Mouse (Mus musculus) liver, embryonic 13.5 days (tissue): Measurements from ENCODE around the gene Gps1. TPM values are rescaled to one million over a fixed set of nuclear protein-coding genes. Genes with fewer than 3 reads are reported as not detected.
A peak's percentile ranks its signal among the peaks of the same experiment; 100 is the strongest.
"Not testable (repeated sequence)": the region's sequence is repeated elsewhere in the genome, so short reads cannot be mapped to it uniquely, and the experiment has no call there.

Source experiments
- ATAC-seq: fragments of 200-750 bp; cut with Nextera tagmentation; 2 replicates; pipeline ENCODE4 v1.8.0; 2017; ENCODE audit warnings: low read depth, mild to moderate bottlenecking, moderate number of reproducible peaks, moderate library complexity
- DNase-seq: peaks from one replicate; pipeline ENCODE4 v3.0.0; 2022
- H3K27ac ChIP-seq: fragments of 300-500 bp; sonication (generic); 2 replicates; pipeline ENCODE4 v1.5.1; 2015; ENCODE audit warnings: moderate library complexity, mild to moderate bottlenecking, inconsistent platforms
- H3K27me3 ChIP-seq: fragments of 300-500 bp; sonication (generic); 2 replicates; pipeline ENCODE4 v1.6.1; 2015; ENCODE audit warnings: mild to moderate bottlenecking, inconsistent platforms
- H3K36me3 ChIP-seq: fragments of 300-500 bp; sonication (generic); 2 replicates; pipeline ENCODE4 v1.6.1; 2015; ENCODE audit warnings: mild to moderate bottlenecking, inconsistent platforms
- H3K4me1 ChIP-seq: fragments of 300-500 bp; sonication (generic); replicated peaks from 2 replicates; pipeline ENCODE4 v1.6.1; 2015; ENCODE audit warnings: inconsistent platforms
- H3K4me2 ChIP-seq: fragments of 300-500 bp; sonication (generic); 2 replicates; pipeline ENCODE4 v1.6.1; 2015; ENCODE audit warnings: inconsistent platforms, mild to moderate bottlenecking, moderate library complexity
- H3K4me3 ChIP-seq: fragments of 300-500 bp; sonication (generic); replicated peaks from 2 replicates; pipeline ENCODE4 v1.5.1; 2015; ENCODE audit warnings: mild to moderate bottlenecking, inconsistent platforms
- H3K9ac ChIP-seq: fragments of 300-500 bp; sonication (generic); 2 replicates; pipeline ENCODE4 v1.6.1; 2015; ENCODE audit warnings: mild to moderate bottlenecking, inconsistent platforms
- H3K9me3 ChIP-seq: fragments of 300-500 bp; sonication (generic); replicated peaks from 2 replicates; pipeline ENCODE4 v1.6.1; 2016; ENCODE audit warnings: inconsistent platforms
- WGBS: fragments of 180-500 bp; shearing (Covaris S2); methylation state at CpG from one replicate; pipeline ENCODE4 v1.1.7; 2015; ENCODE audit not compliant: insufficient replicate concordance; 5-methylcytosine and 5-hydroxymethylcytosine counted together
- polyA plus RNA-seq: library from polyadenylated mRNA; unstranded; fragments of >200 nt; fragmentation: Nextera tagmentation; extraction: Ambion mirVana; gene quantifications from 2 replicates; pipeline ENCODE4 v1.2.1, GENCODE M21; 2015

The Gps1 gene
- polyA plus RNA-seq, 1 experiment from 2014 or later, result 102 TPM

GRCm38 (mm10) chr11:120763121-120763999 is 20.7 kb upstream of the Gps1 start:
- H3K9ac ChIP-seq, H3K4me1 ChIP-seq, H3K36me3 ChIP-seq, DNase-seq, H3K4me2 ChIP-seq, H3K27ac ChIP-seq, H3K4me3 ChIP-seq: not testable (repeated sequence)
- H3K27me3 ChIP-seq, result peaks cover 30% of the 10 kb centered on the region
- peaks cover 14% of the 10 kb centered on the region for H3K9me3 ChIP-seq
- 0 out of 2 replicates have a peak, but pooled peaks have one; percentile 34 for ATAC-seq
- 11% methylated on average over 11 of the region's 23 CpGs for WGBS

- not testable (repeated sequence) for DNase-seq, H3K4me1 ChIP-seq, H3K36me3 ChIP-seq, H3K9me3 ChIP-seq, ATAC-seq, H3K27ac ChIP-seq, H3K4me2 ChIP-seq, H3K4me3 ChIP-seq, H3K9ac ChIP-seq
- H3K27me3 ChIP-seq, result peaks cover 21% of the 10 kb centered on the region
- 25% methylated on average over 4 of the region's 7 CpGs for WGBS
Measured at GRCm38 (mm10) chr11:120767023-120767422, 17.0 kb upstream of the Gps1 start.

GRCm38 (mm10) chr11:120768206-120768605 is 15.9 kb upstream of the Gps1 start:
- Histone ChIP-seq H3K4me2 (no peak overlapping the region), H3K27ac (no peak overlapping the region), H3K36me3 (no peaks in the 10 kb centered on the region), H3K4me1 (peaks cover 3% of the 10 kb centered on the region; the same call in 1 of the 2 replicates), H3K27me3 (peaks cover 11% of the 10 kb centered on the region), H3K9ac (no peak overlapping the region), H3K9me3 (no peaks in the 10 kb centered on the region), H3K4me3 (no peak overlapping the region)
- ATAC-seq (no peak), DNase-seq (no peak)
- 60% methylated on average over 1 of the region's 1 CpGs for WGBS

- ATAC-seq (no peak), DNase-seq (no peak)
- 68% methylated on average over 3 of the region's 3 CpGs for WGBS
- peaks cover 7% of the 10 kb centered on the region for H3K4me1 ChIP-seq
- H3K36me3 ChIP-seq, result no peaks in the 10 kb centered on the region
- H3K27me3 ChIP-seq, result 0 out of 2 replicates have a peak, but pooled peaks cover 4% of the 10 kb centered on the region
- H3K9ac ChIP-seq, result no peak overlapping the region
- H3K27ac ChIP-seq, result no peak overlapping the region
- H3K4me3 ChIP-seq, result no peak overlapping the region
- no peak overlapping the region for H3K4me2 ChIP-seq
- no peaks in the 10 kb centered on the region for H3K9me3 ChIP-seq
Measured at GRCm38 (mm10) chr11:120772749-120773148, 11.3 kb upstream of the Gps1 start.

- peaks cover 4% of the 10 kb centered on the region for H3K4me1 ChIP-seq
- H3K36me3 ChIP-seq, result no peaks in the 10 kb centered on the region
- ATAC-seq, result no peak
- 0 out of 2 replicates have a peak, but pooled peaks cover 4% of the 10 kb centered on the region for H3K27me3 ChIP-seq
- H3K9ac ChIP-seq, result no peak overlapping the region
- H3K4me3 ChIP-seq, result no peak overlapping the region
- no peak overlapping the region for H3K4me2 ChIP-seq
- DNase-seq, result no peak
- 73% methylated on average over 7 of the region's 7 CpGs for WGBS
- no peaks in the 10 kb centered on the region for H3K9me3 ChIP-seq
- H3K27ac ChIP-seq, result no peak overlapping the region
Measured at GRCm38 (mm10) chr11:120773463-120774190, 10.4 kb upstream of the Gps1 start.

- no peaks in the 10 kb centered on the region for H3K9me3 ChIP-seq
- peak; percentile 85 for ATAC-seq
- H3K4me3 ChIP-seq, result no peak overlapping the region
- no peak overlapping the region for H3K27ac ChIP-seq
- H3K27me3 ChIP-seq, result 0 out of 2 replicates have a peak, but pooled peaks cover 4% of the 10 kb centered on the region
- H3K4me1 ChIP-seq, result peaks cover 4% of the 10 kb centered on the region
- no peak overlapping the region for H3K9ac ChIP-seq
- H3K4me2 ChIP-seq, result no peak overlapping the region
- WGBS, result 23% methylated on average over 15 of the region's 15 CpGs
- peaks cover 8% of the 10 kb centered on the region; the same call in 1 of the 2 replicates for H3K36me3 ChIP-seq
- peak; percentile 85 for DNase-seq
Measured at GRCm38 (mm10) chr11:120775774-120776469, 8.2 kb upstream of the Gps1 start.

GRCm38 (mm10) chr11:120777123-120777522 is 6.9 kb upstream of the Gps1 start:
- Histone ChIP-seq H3K36me3 (peaks cover 14% of the 10 kb centered on the region), H3K27ac (no peak overlapping the region), H3K9me3 (no peaks in the 10 kb centered on the region), H3K4me2 (no peak overlapping the region), H3K9ac (peak overlapping the region; percentile 29; the same call in 1 of the 2 replicates), H3K4me3 (no peak overlapping the region), H3K4me1 (peaks cover 4% of the 10 kb centered on the region), H3K27me3 (0 out of 2 replicates have a peak, but pooled peaks cover 4% of the 10 kb centered on the region)
- 36% methylated on average over 6 of the region's 6 CpGs for WGBS
- ATAC-seq (no peak), DNase-seq (no peak)

- no peak for ATAC-seq
- WGBS, result 82% methylated on average over 1 of the region's 1 CpGs
- H3K9ac ChIP-seq, result no peak overlapping the region
Measured at GRCm38 (mm10) chr11:120779876-120780275, 4.2 kb upstream of the Gps1 start.

GRCm38 (mm10) chr11:120781361-120781760 is 2.7 kb upstream of the Gps1 start:
- not testable (repeated sequence) for DNase-seq, H3K4me2 ChIP-seq, H3K9me3 ChIP-seq, H3K27me3 ChIP-seq, H3K4me3 ChIP-seq, ATAC-seq, H3K27ac ChIP-seq, H3K9ac ChIP-seq
- H3K36me3 ChIP-seq, result peaks cover 26% of the 10 kb centered on the region
- 89% methylated on average over 6 of the region's 6 CpGs for WGBS
- H3K4me1 ChIP-seq, result peaks cover 35% of the 10 kb centered on the region

More at GRCm38 (mm10) chr11:120779876-120780275, 4.2 kb upstream of the Gps1 start:
- no peak overlapping the region for H3K4me2 ChIP-seq
- H3K27ac ChIP-seq, result no peak overlapping the region
- no peaks in the 10 kb centered on the region for H3K9me3 ChIP-seq
- no peak for DNase-seq
- peaks cover 22% of the 10 kb centered on the region for H3K4me1 ChIP-seq
- H3K4me3 ChIP-seq, result no peak overlapping the region
- no peaks in the 10 kb centered on the region; the same call in 1 of the 2 replicates for H3K27me3 ChIP-seq
- H3K36me3 ChIP-seq, result peaks cover 18% of the 10 kb centered on the region

- no peak for ATAC-seq
- no peak for DNase-seq
- H3K36me3 ChIP-seq, result peaks cover 48% of the 10 kb centered on the region
Measured at GRCm38 (mm10) chr11:120783426-120784063, 527 bp upstream of the Gps1 start.

More at GRCm38 (mm10) chr11:120783426-120784063, 527 bp upstream of the Gps1 start:
- Histone ChIP-seq H3K4me1 (peaks cover 37% of the 10 kb centered on the region), H3K4me2 (peak overlapping the region; percentile 99), H3K27me3 (no peaks in the 10 kb centered on the region; the same call in 1 of the 2 replicates), H3K4me3 (peak overlapping the region; percentile 92), H3K27ac (peak overlapping the region; percentile 84), H3K9ac (peak overlapping the region; percentile 96), H3K9me3 (no peaks in the 10 kb centered on the region)
- WGBS, result 4% methylated on average over 42 of the region's 42 CpGs
